Comparison of ENCODE assay signal across 8 mouse cellular contexts in the genomic region with DNA sequence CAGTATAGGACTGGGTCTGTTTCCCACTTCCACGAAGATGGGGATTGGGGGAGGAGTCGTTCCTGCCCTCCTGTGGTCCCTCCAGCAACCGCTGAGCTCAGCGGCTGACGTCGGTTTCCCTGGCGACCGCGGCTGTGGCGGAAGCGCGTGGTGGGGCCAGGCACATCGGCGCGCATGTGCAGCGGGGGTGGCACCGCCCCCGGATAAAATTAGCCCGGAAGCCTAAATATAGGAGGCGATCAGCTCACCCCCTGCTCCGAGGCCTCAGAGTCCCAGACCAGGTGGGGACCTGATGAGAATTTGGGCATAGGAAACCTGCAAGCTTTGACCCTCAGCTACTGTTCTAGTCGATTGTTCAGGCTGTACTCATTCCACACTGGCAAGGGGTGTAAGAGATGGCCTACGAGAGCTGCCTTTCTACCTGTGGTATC. TPM values are rescaled to one million over a fixed set of nuclear protein-coding genes. Genes with fewer than 3 reads are reported as not detected.
DNase-seq lines count a peak whose midpoint lies in the region; ATAC-seq and TF ChIP-seq lines count a peak whose summit lies in the region.

No protein-coding gene starts in this region.

- WGBS in forebrain, embryonic 11.5 days: 2% methylated on average over 23 of the region's 23 CpGs
- WGBS in heart, embryonic 15.5 days: under 1% methylated on average over 23 of the region's 23 CpGs
- 3% methylated on average over 23 of the region's 23 CpGs for whole genome bisulfite sequencing in liver, postnatal 0 days (ENCODE audit: insufficient replicate concordance)
- under 1% methylated on average over 23 of the region's 23 CpGs for WGBS in neural tube, embryonic 13.5 days

- peak overlapping the region; percentile 45 for H3K4me3 ChIP-seq in forebrain, embryonic 11.5 days (ENCODE audit: low read depth, low read length)
- peak overlapping the region; percentile 73 for H3K4me3 ChIP-seq in heart, embryonic 15.5 days
- peak overlapping the region; percentile 58 for H3K4me3 ChIP-seq in liver, postnatal 0 days (ENCODE audit: low read depth, low read length)
- peak overlapping the region; percentile 63 for H3K4me3 ChIP-seq in neural tube, embryonic 13.5 days

- ATAC-seq in forebrain, embryonic 11.5 days (replicated peaks; ENCODE audit: low FRiP score): peak; percentile 34
- ATAC-seq in heart, embryonic 15.5 days (replicated peaks; ENCODE audit: insufficient number of reproducible peaks, insufficient read depth, low FRiP score, low read depth): peak; percentile 21
- no peak for ATAC-seq in liver, postnatal 0 days
- peak; percentile 38 for ATAC-seq in neural tube, embryonic 13.5 days (ENCODE audit: low read depth)

- no peaks in the 10 kb centered on the region for H3K9me3 ChIP-seq in forebrain, embryonic 11.5 days (ENCODE audit: control insufficient read depth, low read length)
- no peaks in the 10 kb centered on the region for H3K9me3 ChIP-seq in heart, embryonic 15.5 days (replicated peaks)
- H3K9me3 ChIP-seq in liver, postnatal 0 days (ENCODE audit: low read length): no peaks in the 10 kb centered on the region
- no peaks in the 10 kb centered on the region for H3K9me3 ChIP-seq in neural tube, embryonic 13.5 days

- TF ChIP-seq CTCF in liver, postnatal 0 days (IDR thresholded peaks at IDR 0.05; ENCODE audit: low read depth): peak; percentile 35

- H3K4me1 ChIP-seq in forebrain, embryonic 11.5 days (replicated peaks; ENCODE audit: control insufficient read depth, insufficient read depth, low read length): peaks cover 34% of the 10 kb centered on the region
- H3K4me1 ChIP-seq in heart, embryonic 15.5 days (replicated peaks): peaks cover 40% of the 10 kb centered on the region
- peaks cover 29% of the 10 kb centered on the region for H3K4me1 ChIP-seq in liver, postnatal 0 days (ENCODE audit: insufficient read depth)
- H3K4me1 ChIP-seq in neural tube, embryonic 13.5 days (replicated peaks): peaks cover 62% of the 10 kb centered on the region

- no peak for TF ChIP-seq EP300 in liver, postnatal 0 days (IDR thresholded peaks at IDR 0.05; ENCODE audit: low read depth)

- peak; percentile 88 to 89 for DNase-seq in CD8-positive naive resting alpha-beta T cell, adult 2 months (ENCODE audit: low read depth in 2 of 2, low spot score in 2 of 2)
- DNase-seq in c-Kit-positive CD71-negative TER-119-negative erythroid progenitor cells, embryonic 14.5 days (ENCODE audit: low read depth): peak; percentile 84
- DNase-seq in forebrain, embryonic 11.5 days (ENCODE audit: low spot score): peak; percentile 90
- DNase-seq in kidney, postnatal 14 days: peak; percentile 96
- peak; percentile 92 for DNase-seq in liver, postnatal 0 days
- peak; percentile 93 for DNase-seq in telencephalon, adult 2 months (ENCODE audit: low read depth, low spot score)

- H3K36me3 ChIP-seq in forebrain, embryonic 11.5 days (ENCODE audit: control insufficient read depth, insufficient read depth, low read length): peaks cover 5% of the 10 kb centered on the region
- peaks cover 46% of the 10 kb centered on the region for H3K36me3 ChIP-seq in heart, embryonic 15.5 days
- H3K36me3 ChIP-seq in liver, postnatal 0 days (replicated peaks; ENCODE audit: insufficient read depth, low read length): peaks cover 48% of the 10 kb centered on the region
- peaks cover 43% of the 10 kb centered on the region for H3K36me3 ChIP-seq in neural tube, embryonic 13.5 days

- no peak overlapping the region for H3K27ac ChIP-seq in forebrain, embryonic 11.5 days (ENCODE audit: low read depth, low read length)
- peak overlapping the region; percentile 99 for H3K27ac ChIP-seq in heart, embryonic 15.5 days
- H3K27ac ChIP-seq in liver, postnatal 0 days (ENCODE audit: low read depth): peak overlapping the region; percentile 100
- H3K27ac ChIP-seq in neural tube, embryonic 13.5 days (replicated peaks): peak overlapping the region; percentile 89

- H3K9ac ChIP-seq in forebrain, embryonic 11.5 days (ENCODE audit: low read length): peak overlapping the region; percentile 53
- H3K9ac ChIP-seq in heart, embryonic 15.5 days: peak overlapping the region; percentile 63
- peak overlapping the region; percentile 75 for H3K9ac ChIP-seq in liver, postnatal 0 days (replicated peaks)
- H3K9ac ChIP-seq in neural tube, embryonic 13.5 days: peak overlapping the region; percentile 84

- H3K4me2 ChIP-seq in forebrain, embryonic 11.5 days (ENCODE audit: low read depth, low read length, severe bottlenecking): peak overlapping the region; percentile 70
- H3K4me2 ChIP-seq in heart, embryonic 15.5 days: peak overlapping the region; percentile 83
- H3K4me2 ChIP-seq in liver, postnatal 0 days (ENCODE audit: low read depth, low read length): peak overlapping the region; percentile 94
- peak overlapping the region; percentile 93 for H3K4me2 ChIP-seq in neural tube, embryonic 13.5 days

- no peaks in the 10 kb centered on the region for H3K27me3 ChIP-seq in forebrain, embryonic 11.5 days (ENCODE audit: control insufficient read depth, insufficient read depth, low read length)
- no peaks in the 10 kb centered on the region for H3K27me3 ChIP-seq in heart, embryonic 15.5 days
- H3K27me3 ChIP-seq in liver, postnatal 0 days (ENCODE audit: insufficient read depth, low read length): no peaks in the 10 kb centered on the region
- H3K27me3 ChIP-seq in neural tube, embryonic 13.5 days: no peaks in the 10 kb centered on the region; the same call in 1 of the 2 replicates

RNA-seq across cellular contexts. Expression of a gene that starts 4.9 kb away (rescaled TPM):
- 8.2 and 10.0 TPM in 2 replicates for polyA plus RNA-seq in forebrain, embryonic 11.5 days (2014; fragmentation: Nextera tagmentation; extraction: Ambion mirVana)
- 16.1 and 25.2 TPM in 2 replicates for polyA plus RNA-seq in heart, embryonic 15.5 days (2015; fragmentation: Nextera tagmentation; extraction: Ambion mirVana)
- polyA plus RNA-seq in liver, postnatal 0 days (2015; fragmentation: Nextera tagmentation; extraction: Ambion mirVana): 3.0 and 8.2 TPM in 2 replicates
- polyA plus RNA-seq in neural tube, embryonic 13.5 days (2015; fragmentation: Nextera tagmentation; extraction: Ambion mirVana): 8.0 and 8.4 TPM in 2 replicates

RNA-seq across cellular contexts. Expression of a gene that starts 11.6 kb away (rescaled TPM):
- 95.9 and 98.4 TPM in 2 replicates for polyA plus RNA-seq in forebrain, embryonic 11.5 days (2014; fragmentation: Nextera tagmentation; extraction: Ambion mirVana)
- polyA plus RNA-seq in heart, embryonic 15.5 days (2015; fragmentation: Nextera tagmentation; extraction: Ambion mirVana): 82.2 and 96.4 TPM in 2 replicates
- 13.6 and 14.2 TPM in 2 replicates for polyA plus RNA-seq in liver, postnatal 0 days (2015; fragmentation: Nextera tagmentation; extraction: Ambion mirVana)
- polyA plus RNA-seq in neural tube, embryonic 13.5 days (2015; fragmentation: Nextera tagmentation; extraction: Ambion mirVana): 268 and 282 TPM in 2 replicates

RNA-seq across cellular contexts. Expression of a gene that starts 20.3 kb away (rescaled TPM):
- polyA plus RNA-seq in forebrain, embryonic 11.5 days (2014; fragmentation: Nextera tagmentation; extraction: Ambion mirVana): 0.11 and 0.24 TPM in 2 replicates
- 0.52 and 0.57 TPM in 2 replicates for polyA plus RNA-seq in heart, embryonic 15.5 days (2015; fragmentation: Nextera tagmentation; extraction: Ambion mirVana)
- 0.07 and 0.15 TPM in 2 replicates for polyA plus RNA-seq in liver, postnatal 0 days (2015; fragmentation: Nextera tagmentation; extraction: Ambion mirVana)
- polyA plus RNA-seq in neural tube, embryonic 13.5 days (2015; fragmentation: Nextera tagmentation; extraction: Ambion mirVana): 0.61 TPM in 1 of 2 replicates, not detected in the other

RNA-seq across cellular contexts. Expression of a gene that starts 22.5 kb away (rescaled TPM):
- polyA plus RNA-seq in forebrain, embryonic 11.5 days (2014; fragmentation: Nextera tagmentation; extraction: Ambion mirVana): 0.39 TPM in 1 of 2 replicates, not detected in the other
- polyA plus RNA-seq in heart, embryonic 15.5 days (2015; fragmentation: Nextera tagmentation; extraction: Ambion mirVana): 0.51 and 0.60 TPM in 2 replicates
- 0.06 and 0.07 TPM in 2 replicates for polyA plus RNA-seq in liver, postnatal 0 days (2015; fragmentation: Nextera tagmentation; extraction: Ambion mirVana)
- polyA plus RNA-seq in neural tube, embryonic 13.5 days (2015; fragmentation: Nextera tagmentation; extraction: Ambion mirVana): 0.18 and 0.32 TPM in 2 replicates

RNA-seq across cellular contexts. Expression of a gene that starts 25.8 kb away (rescaled TPM):
- polyA plus RNA-seq in forebrain, embryonic 11.5 days (2014; fragmentation: Nextera tagmentation; extraction: Ambion mirVana): not detected in 2 replicates
- polyA plus RNA-seq in heart, embryonic 15.5 days (2015; fragmentation: Nextera tagmentation; extraction: Ambion mirVana): 0.18 and 0.37 TPM in 2 replicates
- 0.14 and 0.18 TPM in 2 replicates for polyA plus RNA-seq in liver, postnatal 0 days (2015; fragmentation: Nextera tagmentation; extraction: Ambion mirVana)
- 0.59 and 1.2 TPM in 2 replicates for polyA plus RNA-seq in neural tube, embryonic 13.5 days (2015; fragmentation: Nextera tagmentation; extraction: Ambion mirVana)
